11 mouse cellular contexts compared by ENCODE assay signal in the genomic region with DNA sequence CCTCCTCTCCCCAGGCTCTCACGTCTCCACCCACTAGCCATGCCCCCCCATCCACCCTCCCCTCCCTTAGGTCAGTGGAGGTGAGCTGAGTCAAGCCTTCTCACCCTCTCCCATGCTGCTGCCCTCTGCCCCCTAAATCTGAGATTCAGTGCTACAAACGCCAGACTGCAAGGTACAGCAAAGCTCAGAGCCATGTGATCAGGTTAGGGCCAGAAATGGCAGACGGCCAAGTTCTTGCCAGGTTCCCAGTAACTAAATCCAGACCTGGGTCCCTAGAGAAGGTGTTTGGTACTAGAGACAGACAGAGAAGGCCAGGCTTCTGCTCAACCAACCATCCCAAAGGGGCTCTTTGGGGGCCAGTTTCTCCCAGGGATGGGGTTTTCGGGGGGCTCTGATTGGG. TPM values are rescaled to one million over a fixed set of nuclear protein-coding genes. Genes with fewer than 3 reads are reported as not detected.
DNase-seq lines count a peak whose midpoint lies in the region; ATAC-seq lines count a peak whose summit lies in the region.
"Had no signal": no experiment of that assay in that cellular context is flagged by ENCODE, and none has a peak within 500 bp of the region (broad histone marks: within the 10 kb centered on the region; RNA-seq: fewer than 3 reads in every experiment).

No protein-coding gene starts in this region.

- no peak overlapping the region for H3K4me3 ChIP-seq in hindbrain, embryonic 10.5 days
- H3K4me3 ChIP-seq in hindbrain, embryonic 16.5 days (ENCODE audit: low read length): no peak overlapping the region
- H3K4me3 ChIP-seq in liver, embryonic 12.5 days: no peak overlapping the region
- H3K4me3 ChIP-seq: myocyte had no signal

- H3K4me2 ChIP-seq in hindbrain, embryonic 16.5 days (ENCODE audit: low read length): no peak overlapping the region
- H3K4me2 ChIP-seq in liver, embryonic 12.5 days: no peak overlapping the region

- H3K27me3 ChIP-seq in hindbrain, embryonic 10.5 days (ENCODE audit: insufficient read depth, poor library complexity, severe bottlenecking): no peaks in the 10 kb centered on the region
- no peaks in the 10 kb centered on the region for H3K27me3 ChIP-seq in hindbrain, embryonic 16.5 days (replicated peaks; ENCODE audit: control insufficient read depth, insufficient read depth, low read length)
- H3K27me3 ChIP-seq in liver, embryonic 12.5 days (replicated peaks): no peaks in the 10 kb centered on the region

- H3K9me3 ChIP-seq in hindbrain, embryonic 10.5 days: no peaks in the 10 kb centered on the region
- H3K9me3 ChIP-seq in hindbrain, embryonic 16.5 days (ENCODE audit: control insufficient read depth, low read length): no peaks in the 10 kb centered on the region
- no peaks in the 10 kb centered on the region for H3K9me3 ChIP-seq in liver, embryonic 12.5 days (replicated peaks)

- WGBS in hindbrain, embryonic 10.5 days: 74% methylated on average over 4 of the region's 4 CpGs
- WGBS in hindbrain, embryonic 16.5 days: 82% methylated on average over 4 of the region's 4 CpGs
- WGBS in liver, embryonic 12.5 days (ENCODE audit: insufficient replicate concordance): 52% methylated on average over 4 of the region's 4 CpGs

- H3K27ac ChIP-seq in hindbrain, embryonic 10.5 days: 0 out of 2 replicates have a peak overlapping the region, but pooled peaks have one; percentile 8
- H3K27ac ChIP-seq in hindbrain, embryonic 16.5 days (ENCODE audit: low read depth, low read length): no peak overlapping the region
- no peak overlapping the region for H3K27ac ChIP-seq in liver, embryonic 12.5 days

- H3K4me1 ChIP-seq in hindbrain, embryonic 10.5 days (replicated peaks): peaks cover 30% of the 10 kb centered on the region; the same call in 1 of the 2 replicates
- H3K4me1 ChIP-seq in hindbrain, embryonic 16.5 days (ENCODE audit: control insufficient read depth, insufficient read depth, low read depth, low read length): no peaks in the 10 kb centered on the region; the same call in 1 of the 2 replicates
- 0 out of 2 replicates have a peak, but pooled peaks cover 3% of the 10 kb centered on the region for H3K4me1 ChIP-seq in liver, embryonic 12.5 days

- no peak for DNase-seq in hindbrain, embryonic 10.5 days (ENCODE audit: low spot score)
- peak; percentile 69 to 70 for DNase-seq in cerebellum, postnatal 10 days
- DNase-seq in kidney, adult 11 months: peak; percentile 60
- DNase-seq in ovary, adult 18-20 months (ENCODE audit: low spot score): no peak
- no peak for DNase-seq in ovary, postnatal 14 days (ENCODE audit: low spot score)
- DNase-seq in thymus, postnatal 0 days (ENCODE audit: low spot score): no peak
- DNase-seq: gastrocnemius, postnatal 10 days had no signal

- H3K9ac ChIP-seq in hindbrain, embryonic 16.5 days (ENCODE audit: low read depth, low read length): no peak overlapping the region
- H3K9ac ChIP-seq in liver, embryonic 12.5 days: no peak overlapping the region

- no peaks in the 10 kb centered on the region for H3K36me3 ChIP-seq in hindbrain, embryonic 10.5 days
- no peaks in the 10 kb centered on the region for H3K36me3 ChIP-seq in hindbrain, embryonic 16.5 days (ENCODE audit: control insufficient read depth, insufficient read depth, low read length)
- H3K36me3 ChIP-seq in liver, embryonic 12.5 days: no peaks in the 10 kb centered on the region
- H3K36me3 ChIP-seq: G1E had no signal

- ATAC-seq in hindbrain, embryonic 16.5 days: no peak
- ATAC-seq in liver, embryonic 12.5 days: peak; percentile 44; the same call in 1 of the 2 replicates

RNA-seq across cellular contexts. Expression of a gene that starts 30.0 kb away (rescaled TPM):
- 7.3 and 9.0 TPM in 2 replicates for polyA plus RNA-seq in hindbrain, embryonic 10.5 days (2016; fragmentation: Nextera tagmentation; extraction: Ambion mirVana)
- polyA plus RNA-seq in hindbrain, embryonic 16.5 days (2015; fragmentation: Nextera tagmentation; extraction: Ambion mirVana): 38.5 and 39.8 TPM in 2 replicates
- polyA plus RNA-seq in liver, embryonic 12.5 days (2016; fragmentation: Nextera tagmentation; extraction: Ambion mirVana): 7.3 and 7.5 TPM in 2 replicates
- 2.6 and 3.0 TPM in 2 replicates for polyA plus RNA-seq in thymus, postnatal 0 days (2015; fragmentation: Nextera tagmentation; extraction: Ambion mirVana)
- polyA plus RNA-seq: G1E had no signal

Comparison
In these comparisons a context has a peak if more than half of its experiments do, and no peak if none do; other contexts are left out.
1. DNase-seq: peak in cerebellum, postnatal 10 days (2 of 2) and kidney, adult 11 months (single experiment); none in hindbrain, embryonic 10.5 days (single experiment), ovary, adult 18-20 months (single experiment), ovary, postnatal 14 days (single experiment) and thymus, postnatal 0 days (single experiment).